Mouse (Mus musculus) ovary, postnatal 14 days (tissue): Measurements from ENCODE around the gene Fam71d.

Experiments
- DNase-seq: peaks from one replicate; pipeline ENCODE4 v3.0.0; 2022; ENCODE audit warnings: low spot score

Gene Fam71d

GRCm38 (mm10) chr12:78773211-78773610 lies 81.9 kb downstream of the Fam71d start:
- no peak for DNase-seq

GRCm38 (mm10) chr12:78777916-78778315 lies 86.6 kb downstream of the Fam71d start:
- no peak for DNase-seq

DNA sequence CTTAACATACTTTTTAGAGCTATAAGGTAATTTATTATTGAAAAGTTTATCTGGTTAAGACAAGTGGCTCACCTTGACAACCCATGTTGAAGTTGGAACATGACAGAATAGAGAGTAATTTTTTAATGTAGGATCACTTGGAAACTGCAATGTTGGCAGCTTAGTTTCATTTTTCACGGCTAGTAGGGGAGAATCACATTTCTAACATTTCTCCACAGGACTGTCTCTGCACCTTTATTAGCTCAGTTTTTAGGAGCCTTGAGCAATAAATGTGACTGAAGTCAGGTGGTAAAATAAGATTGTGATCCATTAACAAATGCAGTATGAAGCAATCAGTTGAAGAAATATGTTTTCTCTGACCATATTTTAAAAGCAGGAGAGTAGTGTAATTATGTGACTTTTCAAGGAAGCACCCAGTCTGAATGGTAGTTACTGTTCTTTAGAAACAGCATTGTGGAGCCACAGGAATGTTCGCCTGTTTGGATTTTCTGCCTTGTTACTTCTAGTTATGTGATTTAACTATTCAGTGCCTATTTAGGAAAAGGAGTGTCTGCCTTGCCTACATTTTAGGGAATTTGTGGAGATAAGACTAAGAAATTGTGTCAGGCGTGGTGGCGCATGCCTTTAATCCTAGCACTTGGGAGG lies 87.2 kb downstream of the Fam71d start:
- no peak for DNase-seq
